Mouse (Mus musculus) midbrain, embryonic 15.5 days (tissue): Measurements from ENCODE around the gene Ccl20. TPM values are rescaled to one million over a fixed set of nuclear protein-coding genes. Genes with fewer than 3 reads are reported as not detected.

ENCODE experiments used
- ATAC-seq: fragments of 200-750 bp; cut with Nextera tagmentation; replicated peaks from 2 replicates; pipeline ENCODE4 v1.8.0; 2017; ENCODE audit warnings: moderate TSS enrichment
- H3K27ac ChIP-seq: fragments of 300-500 bp; sonication (generic); 2 replicates; pipeline ENCODE4 v1.5.1; 2015; ENCODE audit warnings: mild to moderate bottlenecking, inconsistent platforms
- H3K27me3 ChIP-seq: fragments of 300-500 bp; sonication (generic); replicated peaks from 2 replicates; pipeline ENCODE4 v1.6.1; 2015; ENCODE audit warnings: inconsistent platforms
- H3K36me3 ChIP-seq: fragments of 300-500 bp; sonication (generic); replicated peaks from 2 replicates; pipeline ENCODE4 v1.6.1; 2015; ENCODE audit warnings: inconsistent platforms
- H3K4me1 ChIP-seq: fragments of 300-500 bp; sonication (generic); 2 replicates; pipeline ENCODE4 v1.6.1; 2015; ENCODE audit warnings: inconsistent platforms
- H3K4me2 ChIP-seq: fragments of 300-500 bp; sonication (generic); 2 replicates; pipeline ENCODE4 v1.6.1; 2015; ENCODE audit warnings: inconsistent platforms, mild to moderate bottlenecking, moderate library complexity
- H3K4me3 ChIP-seq: fragments of 300-500 bp; sonication (generic); 2 replicates; pipeline ENCODE4 v1.5.1; 2015; ENCODE audit warnings: mild to moderate bottlenecking, inconsistent platforms
- H3K9ac ChIP-seq: fragments of 300-500 bp; sonication (generic); 2 replicates; pipeline ENCODE4 v1.6.1; 2015; ENCODE audit warnings: mild to moderate bottlenecking, inconsistent platforms
- H3K9me3 ChIP-seq: fragments of 300-500 bp; sonication (generic); 2 replicates; pipeline ENCODE4 v1.6.1; 2016; ENCODE audit warnings: inconsistent platforms
- WGBS: fragments of 180-500 bp; shearing (Covaris S2); methylation state at CpG from one replicate; pipeline ENCODE4 v1.1.7; 2015; ENCODE audit warnings: mixed read lengths; 5-methylcytosine and 5-hydroxymethylcytosine counted together
- polyA plus RNA-seq: library from polyadenylated mRNA; unstranded; fragments of >200 nt; fragmentation: Nextera tagmentation; extraction: Ambion mirVana; gene quantifications from 2 replicates; pipeline ENCODE4 v1.2.1, GENCODE M21; 2015

Ccl20 gene
- polyA plus RNA-seq = not detected in 2 replicates

GRCm38 (mm10) chr1:83116447-83117137 is at the start of gene Ccl20:
Gene Ccl20, plus strand, starts transcription at chr1:83116766.
- no peak within 1 kb of the TSS for H3K4me3 ChIP-seq
- ATAC-seq = no peak
- H3K4me1 ChIP-seq = no peaks in the 10 kb centered on the region
- no peaks in the 10 kb centered on the region for H3K36me3 ChIP-seq
- 55% methylated on average over 8 of the region's 8 CpGs for WGBS
- H3K9ac ChIP-seq = no peak within 1 kb of the TSS
- H3K9me3 ChIP-seq = no peaks in the 10 kb centered on the region
- H3K4me2 ChIP-seq = no peak within 1 kb of the TSS
- no peaks in the 10 kb centered on the region for H3K27me3 ChIP-seq
- no peak within 1 kb of the TSS for H3K27ac ChIP-seq

- no peaks in the 10 kb centered on the region for H3K36me3 ChIP-seq
- WGBS = 93% methylated on average over 10 of the region's 10 CpGs
- ATAC-seq = no peak
- H3K27me3 ChIP-seq = no peaks in the 10 kb centered on the region
- no peak overlapping the region for H3K9ac ChIP-seq
- no peak overlapping the region for H3K4me2 ChIP-seq
- no peak overlapping the region for H3K4me3 ChIP-seq
- no peak overlapping the region for H3K27ac ChIP-seq
- H3K4me1 ChIP-seq = no peaks in the 10 kb centered on the region
- no peaks in the 10 kb centered on the region for H3K9me3 ChIP-seq
Observed at GRCm38 (mm10) chr1:83067205-83067604, 49.4 kb upstream of the Ccl20 start.

- Histone ChIP-seq H3K9ac (no peak overlapping the region), H3K36me3 (no peaks in the 10 kb centered on the region), H3K27me3 (no peaks in the 10 kb centered on the region), H3K4me2 (peak overlapping the region; percentile 41), H3K4me3 (peak overlapping the region; percentile 27), H3K9me3 (no peaks in the 10 kb centered on the region), H3K4me1 (no peaks in the 10 kb centered on the region; the same call in 1 of the 2 replicates), H3K27ac (peak overlapping the region; percentile 36; the same call in 1 of the 2 replicates)
- 34% methylated on average over 15 of the region's 15 CpGs for WGBS
- peak; percentile 85 for ATAC-seq
Observed at GRCm38 (mm10) chr1:83075526-83076189, 40.9 kb upstream of the Ccl20 start.

GRCm38 (mm10) chr1:83076190-83076917 is 40.2 kb upstream of the Ccl20 start:
- no peaks in the 10 kb centered on the region for H3K36me3 ChIP-seq
- no peaks in the 10 kb centered on the region for H3K27me3 ChIP-seq
- no peaks in the 10 kb centered on the region for H3K9me3 ChIP-seq
- H3K4me2 ChIP-seq = peak overlapping the region; percentile 41
- WGBS = 45% methylated on average over 11 of the region's 11 CpGs
- peak; percentile 96 for ATAC-seq
- H3K9ac ChIP-seq = no peak overlapping the region
- peak overlapping the region; percentile 36; the same call in 1 of the 2 replicates for H3K27ac ChIP-seq
- no peaks in the 10 kb centered on the region; the same call in 1 of the 2 replicates for H3K4me1 ChIP-seq
- H3K4me3 ChIP-seq = peak overlapping the region; percentile 27

GRCm38 (mm10) chr1:83077016-83077415 is 39.5 kb upstream of the Ccl20 start:
- no peak overlapping the region for H3K27ac ChIP-seq
- WGBS = 87% methylated on average over 6 of the region's 6 CpGs
- H3K4me1 ChIP-seq = no peaks in the 10 kb centered on the region; the same call in 1 of the 2 replicates
- no peak overlapping the region for H3K4me3 ChIP-seq
- ATAC-seq = no peak
- H3K36me3 ChIP-seq = no peaks in the 10 kb centered on the region
- H3K4me2 ChIP-seq = no peak overlapping the region
- no peaks in the 10 kb centered on the region for H3K27me3 ChIP-seq
- H3K9ac ChIP-seq = no peak overlapping the region
- H3K9me3 ChIP-seq = no peaks in the 10 kb centered on the region

- 94% methylated on average over 2 of the region's 2 CpGs for WGBS
- Histone ChIP-seq H3K27ac (no peak overlapping the region), H3K36me3 (no peaks in the 10 kb centered on the region), H3K9me3 (no peaks in the 10 kb centered on the region), H3K4me3 (no peak overlapping the region), H3K27me3 (no peaks in the 10 kb centered on the region), H3K9ac (no peak overlapping the region), H3K4me2 (no peak overlapping the region), H3K4me1 (no peaks in the 10 kb centered on the region)
- ATAC-seq = no peak
Observed at GRCm38 (mm10) chr1:83084790-83085189, 31.8 kb upstream of the Ccl20 start.

GRCm38 (mm10) chr1:83091268-83091667 is 25.3 kb upstream of the Ccl20 start:
- no peak overlapping the region for H3K4me3 ChIP-seq
- H3K4me1 ChIP-seq = no peaks in the 10 kb centered on the region
- no peak for ATAC-seq
- no peak overlapping the region for H3K4me2 ChIP-seq
- H3K36me3 ChIP-seq = no peaks in the 10 kb centered on the region
- H3K9me3 ChIP-seq = no peaks in the 10 kb centered on the region
- no peak overlapping the region for H3K27ac ChIP-seq
- H3K27me3 ChIP-seq = no peaks in the 10 kb centered on the region
- no peak overlapping the region for H3K9ac ChIP-seq
- 80% methylated on average over 3 of the region's 3 CpGs for WGBS

- Histone ChIP-seq H3K36me3 (no peaks in the 10 kb centered on the region), H3K4me3 (no peak overlapping the region), H3K27me3 (no peaks in the 10 kb centered on the region), H3K4me2 (no peak overlapping the region), H3K9me3 (no peaks in the 10 kb centered on the region), H3K9ac (no peak overlapping the region), H3K27ac (no peak overlapping the region), H3K4me1 (no peaks in the 10 kb centered on the region)
- 79% methylated on average over 4 of the region's 4 CpGs for WGBS
- no peak for ATAC-seq
Observed at GRCm38 (mm10) chr1:83096935-83097334, 19.6 kb upstream of the Ccl20 start.

- Histone ChIP-seq H3K9ac (no peak overlapping the region), H3K4me2 (no peak overlapping the region), H3K27ac (no peak overlapping the region), H3K27me3 (no peaks in the 10 kb centered on the region), H3K4me3 (no peak overlapping the region), H3K9me3 (no peaks in the 10 kb centered on the region), H3K4me1 (no peaks in the 10 kb centered on the region), H3K36me3 (no peaks in the 10 kb centered on the region)
- ATAC-seq = 0 out of 2 replicates have a peak, but pooled peaks have one; percentile 48
- 77% methylated on average over 2 of the region's 2 CpGs for WGBS
Observed at GRCm38 (mm10) chr1:83099160-83099559, 17.4 kb upstream of the Ccl20 start.

- no peak overlapping the region for H3K4me2 ChIP-seq
- no peaks in the 10 kb centered on the region for H3K9me3 ChIP-seq
- no peak for ATAC-seq
- no peaks in the 10 kb centered on the region for H3K4me1 ChIP-seq
- no peak overlapping the region for H3K4me3 ChIP-seq
- no peak overlapping the region for H3K27ac ChIP-seq
- H3K9ac ChIP-seq = no peak overlapping the region
- no peaks in the 10 kb centered on the region for H3K27me3 ChIP-seq
- no peaks in the 10 kb centered on the region for H3K36me3 ChIP-seq
- 73% methylated on average over 7 of the region's 7 CpGs for WGBS
Observed at GRCm38 (mm10) chr1:83099580-83100137, 16.9 kb upstream of the Ccl20 start.

- Histone ChIP-seq H3K27ac (no peak overlapping the region), H3K4me3 (no peak overlapping the region), H3K4me2 (no peak overlapping the region), H3K36me3 (no peaks in the 10 kb centered on the region), H3K9ac (no peak overlapping the region), H3K4me1 (no peaks in the 10 kb centered on the region), H3K9me3 (no peaks in the 10 kb centered on the region), H3K27me3 (no peaks in the 10 kb centered on the region)
- 46% methylated on average over 3 of the region's 3 CpGs for WGBS
- no peak for ATAC-seq
Observed at GRCm38 (mm10) chr1:83101891-83102290, 14.7 kb upstream of the Ccl20 start.

- no peaks in the 10 kb centered on the region for H3K27me3 ChIP-seq
- no peak overlapping the region for H3K27ac ChIP-seq
- no peak overlapping the region for H3K9ac ChIP-seq
- H3K36me3 ChIP-seq = no peaks in the 10 kb centered on the region
- H3K4me1 ChIP-seq = no peaks in the 10 kb centered on the region
- WGBS = 63% methylated on average over 1 of the region's 1 CpGs
- ATAC-seq = no peak
- H3K9me3 ChIP-seq = no peaks in the 10 kb centered on the region
- no peak overlapping the region for H3K4me3 ChIP-seq
- no peak overlapping the region for H3K4me2 ChIP-seq
Observed at GRCm38 (mm10) chr1:83105464-83105863, 11.1 kb upstream of the Ccl20 start.
